Mouse (Mus musculus): ENCODE results near the gene Rnf181.

DNA sequence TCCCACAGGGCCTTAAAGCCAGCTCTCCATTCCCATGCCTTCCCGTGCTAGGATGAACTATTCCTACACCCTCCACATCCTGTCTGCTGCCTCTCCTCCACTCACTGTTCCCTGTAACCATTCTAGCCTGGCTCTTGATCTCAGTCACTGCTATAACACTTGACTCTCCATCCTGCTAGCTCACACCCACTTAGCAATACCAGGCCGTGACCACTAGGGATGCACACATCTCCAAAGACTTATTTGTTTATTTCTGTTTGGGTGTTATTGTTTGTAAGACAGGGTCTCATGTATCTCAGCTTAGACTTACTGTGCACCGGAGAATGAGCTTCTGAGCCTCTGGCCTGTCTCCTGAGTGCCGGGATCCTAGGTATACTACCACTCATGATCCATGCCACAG, 2.8 kb upstream of the Rnf181 start:
- TF ChIP-seq CTCF (IDR thresholded peaks at IDR 0.05; ENCODE audit: extremely low read depth, insufficient read depth, insufficient read length, insufficient replicate concordance) (no peak), POLR2A (IDR thresholded peaks at IDR 0.05; ENCODE audit: low read depth, low read length) (no peak)

Measured in spleen, adult 2 months (tissue).